Mouse (Mus musculus): Measurements from ENCODE around the gene Apoh.

- TF ChIP-seq CTCF (IDR thresholded peaks at IDR 0.05; ENCODE audit: low read depth) (no peak; the same call in 1 of the 2 replicates), EP300 (optimal IDR thresholded peaks at IDR 0.05) (no peak)
These were observed 20.8 kb downstream of the Apoh start for GRCm38 (mm10) chr11:108363991-108364390.

Data from stomach, postnatal 0 days (tissue).